Mouse (Mus musculus): ENCODE data around the gene Ndufv2. TPM values are rescaled to one million over a fixed set of nuclear protein-coding genes. Genes with fewer than 3 reads are reported as not detected.

The Ndufv2 gene
- polyA plus RNA-seq, 1 experiment: 175 TPM

DNA sequence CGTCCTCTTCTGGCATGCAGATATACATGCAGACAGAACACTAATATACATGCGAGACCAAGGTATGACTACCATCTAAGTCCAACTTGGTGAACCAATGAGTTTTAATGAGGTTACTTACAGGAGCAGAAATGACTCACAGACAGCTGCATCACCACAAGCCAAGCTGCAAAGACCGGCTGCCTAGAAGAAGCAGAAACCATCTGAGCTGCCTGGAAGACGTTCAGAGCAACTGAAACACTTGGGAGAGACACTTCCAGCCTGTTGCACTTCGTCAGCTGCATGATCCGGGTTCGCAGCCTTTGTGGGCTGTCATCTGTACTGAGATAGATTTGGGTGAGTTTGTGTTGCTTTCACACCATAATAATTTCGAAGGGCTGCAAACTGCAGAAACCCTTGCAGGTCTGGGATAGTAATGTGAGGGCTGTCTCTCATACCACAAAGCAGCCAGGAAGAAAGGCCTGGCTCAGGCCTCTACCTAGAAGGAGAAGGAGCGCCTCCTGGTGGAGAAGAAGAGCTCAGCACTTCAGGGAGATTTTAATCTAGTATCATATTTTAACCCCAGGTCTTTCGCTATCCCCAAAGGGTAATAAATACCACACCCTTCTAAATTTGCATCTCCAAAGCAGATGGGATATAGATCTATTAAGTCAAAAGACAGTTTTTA, 5.4 kb upstream of the Ndufv2 start:
- Histone ChIP-seq H3K27me3 (ENCODE audit: control insufficient read depth, insufficient read depth, insufficient read length) (no peaks in the 10 kb centered on the region), H3ac (ENCODE audit: control insufficient read depth, insufficient read length) (no peak overlapping the region), H3K79me2 (ENCODE audit: control insufficient read depth, insufficient read depth) (no peaks in the 10 kb centered on the region), H3K4me2 (ENCODE audit: low read depth) (peak overlapping the region; percentile 47), H3K4me3 (no peak overlapping the region), H3K36me3 (ENCODE audit: control insufficient read depth, insufficient read depth) (no peaks in the 10 kb centered on the region)
- TF ChIP-seq USF1 (IDR thresholded peaks at IDR 0.05; ENCODE audit: low read depth) (no peak), TCF3 (IDR thresholded peaks at IDR 0.05; ENCODE audit: insufficient read length, low read depth) (no peak), SRF (IDR thresholded peaks at IDR 0.05; ENCODE audit: control insufficient read depth, insufficient read length, low read depth) (no peak), POLR2AphosphoS2 (IDR thresholded peaks at IDR 0.05; ENCODE audit: insufficient read length, low read depth) (no peak), POLR2A (IDR thresholded peaks at IDR 0.05; ENCODE audit: insufficient read length, low read depth) (no peak), TCF12 (IDR thresholded peaks at IDR 0.05; ENCODE audit: insufficient read depth, poor library complexity, severe bottlenecking) (no peak), MAX (IDR thresholded peaks at IDR 0.05; ENCODE audit: low read depth) (no peak), REST (IDR thresholded peaks at IDR 0.05; ENCODE audit: insufficient read depth, insufficient read length) (no peak), MYOD1 (IDR thresholded peaks at IDR 0.05; ENCODE audit: control insufficient read depth in 1 of 3, insufficient read length in 2 of 3, low read depth in 2 of 3) (peak in 2 of 3 experiments; percentile 39 to 60), E2F4 (IDR thresholded peaks at IDR 0.05; ENCODE audit: insufficient read depth) (no peak), MYOG (IDR thresholded peaks at IDR 0.05; ENCODE audit: control insufficient read depth in 1 of 3, insufficient read depth in 1 of 3, insufficient read length in 2 of 3, low read depth in 2 of 3) (peak in 2 of 3 experiments; percentile 13 to 60)

DNA sequence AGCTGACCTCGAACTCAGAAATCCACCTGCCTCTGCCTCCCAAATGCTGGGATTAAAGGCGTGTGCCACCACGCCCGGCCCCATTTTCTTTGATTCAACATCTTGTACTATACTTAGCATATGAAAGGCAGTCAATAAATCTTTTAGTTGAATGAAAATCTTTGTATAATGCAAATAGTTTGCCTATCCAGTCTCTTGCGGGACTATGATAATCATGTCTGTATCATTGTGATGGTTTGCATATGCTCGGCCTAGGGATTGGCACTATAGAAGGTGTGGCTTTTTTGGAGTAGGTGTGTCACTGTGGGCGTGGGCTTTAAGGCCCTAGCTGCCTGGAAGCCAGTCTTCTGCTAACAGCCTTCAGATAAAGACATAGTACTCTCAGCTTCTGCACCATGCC, 2.7 kb upstream of the Ndufv2 start:
- Histone ChIP-seq H3ac (ENCODE audit: control insufficient read depth, insufficient read length) (no peak overlapping the region), H3K36me3 (ENCODE audit: control insufficient read depth, insufficient read depth) (no peaks in the 10 kb centered on the region), H3K27me3 (ENCODE audit: control insufficient read depth, insufficient read depth, insufficient read length) (no peaks in the 10 kb centered on the region), H3K79me2 (ENCODE audit: control insufficient read depth, insufficient read depth) (peaks cover 20% of the 10 kb centered on the region), H3K4me2 (ENCODE audit: low read depth) (no peak overlapping the region), H3K4me3 (no peak overlapping the region)
- no peak for TF ChIP-seq POLR2A (IDR thresholded peaks at IDR 0.05; ENCODE audit: insufficient read length, low read depth)
- TF ChIP-seq USF1 (IDR thresholded peaks at IDR 0.05; ENCODE audit: low read depth): no peak
- TF ChIP-seq MAX (IDR thresholded peaks at IDR 0.05; ENCODE audit: low read depth): no peak
- no peak for TF ChIP-seq CEBPB (IDR thresholded peaks at IDR 0.05; ENCODE audit: insufficient read depth, poor library complexity, severe bottlenecking)
- no peak for TF ChIP-seq SRF (IDR thresholded peaks at IDR 0.05; ENCODE audit: control insufficient read depth, insufficient read length, low read depth)
- no peak for TF ChIP-seq MYOG (IDR thresholded peaks at IDR 0.05; ENCODE audit: control insufficient read depth in 1 of 3, insufficient read depth in 1 of 3, insufficient read length in 2 of 3, low read depth in 2 of 3)
- no peak for TF ChIP-seq POLR2AphosphoS2 (IDR thresholded peaks at IDR 0.05; ENCODE audit: insufficient read length, low read depth)
- no peak for TF ChIP-seq TCF3 (IDR thresholded peaks at IDR 0.05; ENCODE audit: insufficient read length, low read depth)
- TF ChIP-seq REST (IDR thresholded peaks at IDR 0.05; ENCODE audit: insufficient read depth, insufficient read length): no peak
- TF ChIP-seq E2F4 (IDR thresholded peaks at IDR 0.05; ENCODE audit: insufficient read depth): no peak
- TF ChIP-seq MYOD1 (IDR thresholded peaks at IDR 0.05; ENCODE audit: control insufficient read depth in 1 of 3, insufficient read length in 2 of 3, low read depth in 2 of 3): no peak

DNA sequence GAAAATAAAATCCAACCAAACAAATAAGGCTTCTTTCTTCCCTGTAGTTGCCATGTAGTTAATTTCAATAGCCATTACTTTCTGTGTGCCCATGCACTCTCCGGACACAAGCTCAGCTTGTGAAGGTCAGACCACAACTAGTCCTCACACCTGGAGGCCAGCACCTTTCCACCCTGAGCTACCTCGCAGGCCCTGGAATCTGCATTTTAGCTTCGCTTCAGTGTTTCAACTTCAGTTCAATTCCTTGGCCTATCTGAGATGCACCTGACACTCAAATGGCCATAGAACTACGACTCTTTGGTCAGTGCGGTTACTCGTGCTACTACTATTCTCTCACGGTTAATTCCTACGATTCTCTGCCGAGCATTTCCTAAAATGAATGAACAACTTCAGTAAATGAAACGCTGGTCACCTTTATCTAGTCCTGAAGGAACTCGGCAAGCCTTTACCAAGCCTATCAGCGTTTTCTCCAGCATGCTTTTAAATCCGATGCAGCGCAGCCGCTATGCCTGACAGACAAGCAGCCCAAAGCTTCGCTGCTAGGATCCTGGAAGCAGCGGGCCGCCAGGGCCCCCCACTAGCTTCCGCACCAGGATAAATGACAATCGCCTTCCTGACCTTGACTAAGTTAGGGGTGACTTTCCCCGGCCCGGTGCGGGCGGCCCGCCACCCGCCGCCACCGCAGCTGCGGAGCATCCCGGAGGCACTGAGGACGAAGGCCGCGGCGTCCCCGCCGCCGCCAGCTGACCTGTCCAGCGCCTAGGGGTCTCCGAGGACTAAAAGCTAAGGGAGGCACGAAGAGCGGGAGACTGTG, 586 bp downstream of the Ndufv2 start:
- no peaks in the 10 kb centered on the region for H3K27me3 ChIP-seq (ENCODE audit: control insufficient read depth, insufficient read depth, insufficient read length)
- H3K36me3 ChIP-seq (ENCODE audit: control insufficient read depth, insufficient read depth): no peaks in the 10 kb centered on the region

DNA sequence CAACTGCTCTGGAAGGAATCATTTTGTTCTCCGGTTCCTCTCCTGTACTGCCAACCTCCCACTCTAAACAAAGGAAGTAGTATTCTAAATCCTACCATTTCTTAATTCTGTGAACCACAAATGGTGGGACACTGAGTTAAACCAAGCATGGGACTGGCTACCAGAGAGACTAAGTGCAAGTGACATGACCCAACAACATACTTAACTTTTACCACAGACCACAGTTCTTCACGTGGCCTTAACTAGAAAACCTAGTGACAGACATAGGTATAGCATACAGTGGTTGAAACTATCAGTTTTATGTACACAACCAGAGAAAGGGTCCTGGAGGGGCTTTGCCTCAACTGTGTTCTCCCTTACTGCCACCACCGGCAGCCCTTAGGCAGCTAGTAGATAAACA, 8.7 kb downstream of the Ndufv2 start:
- H3K36me3 ChIP-seq (ENCODE audit: control insufficient read depth, insufficient read depth): peaks cover 10% of the 10 kb centered on the region

More for the DNA sequence above, 586 bp downstream of the Ndufv2 start:
- peak overlapping the region; percentile 99 for H3K4me2 ChIP-seq (ENCODE audit: low read depth)
- TF ChIP-seq E2F4 (IDR thresholded peaks at IDR 0.05; ENCODE audit: insufficient read depth): no peak
- TF ChIP-seq POLR2AphosphoS2 (IDR thresholded peaks at IDR 0.05; ENCODE audit: insufficient read length, low read depth): no peak
- TF ChIP-seq MYOG (IDR thresholded peaks at IDR 0.05; ENCODE audit: control insufficient read depth in 1 of 3, insufficient read depth in 1 of 3, insufficient read length in 2 of 3, low read depth in 2 of 3): peak in 1 of 3 experiments; percentile 17
- TF ChIP-seq TCF3 (IDR thresholded peaks at IDR 0.05; ENCODE audit: insufficient read length, low read depth): no peak
- TF ChIP-seq MYOD1 (IDR thresholded peaks at IDR 0.05; ENCODE audit: control insufficient read depth in 1 of 3, insufficient read length in 2 of 3, low read depth in 2 of 3): no peak
- no peak for TF ChIP-seq USF1 (IDR thresholded peaks at IDR 0.05; ENCODE audit: low read depth)
- no peak for TF ChIP-seq REST (IDR thresholded peaks at IDR 0.05; ENCODE audit: insufficient read depth, insufficient read length)
- peaks cover 52% of the 10 kb centered on the region for H3K79me2 ChIP-seq (ENCODE audit: control insufficient read depth, insufficient read depth)
- H3ac ChIP-seq (ENCODE audit: control insufficient read depth, insufficient read length): peak overlapping the region; percentile 38
- peak overlapping the region; percentile 77 for H3K4me3 ChIP-seq

More for the DNA sequence above, 8.7 kb downstream of the Ndufv2 start:
- TF ChIP-seq MYOG (IDR thresholded peaks at IDR 0.05; ENCODE audit: control insufficient read depth in 1 of 3, insufficient read depth in 1 of 3, insufficient read length in 2 of 3, low read depth in 2 of 3) (no peak), REST (IDR thresholded peaks at IDR 0.05; ENCODE audit: insufficient read depth, insufficient read length) (no peak), TCF12 (IDR thresholded peaks at IDR 0.05; ENCODE audit: insufficient read depth, poor library complexity, severe bottlenecking) (no peak), E2F4 (IDR thresholded peaks at IDR 0.05; ENCODE audit: insufficient read depth) (no peak), SRF (IDR thresholded peaks at IDR 0.05; ENCODE audit: control insufficient read depth, insufficient read length, low read depth) (no peak), USF1 (IDR thresholded peaks at IDR 0.05; ENCODE audit: low read depth) (no peak), MYOD1 (IDR thresholded peaks at IDR 0.05; ENCODE audit: control insufficient read depth in 1 of 3, insufficient read length in 2 of 3, low read depth in 2 of 3) (no peak), POLR2A (IDR thresholded peaks at IDR 0.05; ENCODE audit: insufficient read length, low read depth) (no peak)
- Histone ChIP-seq H3ac (ENCODE audit: control insufficient read depth, insufficient read length) (no peak overlapping the region), H3K27me3 (ENCODE audit: control insufficient read depth, insufficient read depth, insufficient read length) (no peaks in the 10 kb centered on the region), H3K4me2 (ENCODE audit: low read depth) (no peak overlapping the region), H3K79me2 (ENCODE audit: control insufficient read depth, insufficient read depth) (peaks cover 60% of the 10 kb centered on the region), H3K4me3 (no peak overlapping the region)

All from myocyte (in vitro differentiated cells).